Mouse (Mus musculus) heart, postnatal 36 days (tissue): ENCODE measurements around the gene Sugp2. TPM values are rescaled to one million over a fixed set of nuclear protein-coding genes. Genes with fewer than 3 reads are reported as not detected.

ENCODE experiments used
- DNase-seq, 2 experiments: peaks; one replicate each; pipeline ENCODE4 v3.0.0; 2021 to 2022
- intact Hi-C: fragments of 180-260 bp; cut with DNase I; formaldehyde crosslinking; loops from one replicate; pipeline ENCODE4 v1.15.1; 2025
- total RNA-seq, 2 experiments: library from RNA; stranded (reverse); gene quantifications; 2 replicates each; pipeline ENCODE4 v1.2.3; 2021

Sugp2 gene
- total RNA-seq, 2 experiments from 2014 or later, result 41.4 to 43.0 TPM

GRCm38 (mm10) chr8:70219107-70219684 is 14.8 kb upstream of the Sugp2 start:
- DNase-seq, result no peak
- intact Hi-C loops, result no loop called here

DNA sequence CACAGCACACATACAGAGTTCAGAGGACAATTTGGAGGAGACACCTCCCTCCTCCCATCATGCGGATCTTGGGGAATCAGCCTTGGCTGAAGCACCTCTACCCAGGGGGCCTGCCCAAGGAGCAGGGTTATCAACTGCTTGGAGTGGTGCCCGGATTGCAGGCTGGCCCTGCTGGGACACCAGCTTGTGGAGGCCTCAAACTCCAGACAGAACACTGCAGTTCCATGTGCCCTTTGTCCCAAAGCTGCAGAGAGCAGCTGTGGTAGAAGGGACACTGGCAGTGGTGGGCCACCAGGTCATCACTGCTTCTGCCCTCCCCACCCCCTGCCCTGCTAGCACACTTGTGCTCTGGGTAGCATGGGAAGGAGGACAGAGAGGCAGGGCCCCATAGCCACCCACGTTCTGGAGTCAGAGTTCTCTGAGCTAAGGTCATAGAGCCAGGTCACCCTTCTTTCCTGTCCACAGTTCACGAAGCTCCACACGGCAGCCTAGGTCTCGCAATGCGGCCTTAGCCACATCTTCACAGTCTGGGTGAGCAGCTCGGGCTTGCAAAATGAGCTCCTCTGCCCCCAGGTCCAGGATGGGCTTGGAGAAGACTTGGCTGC is 13.7 kb upstream of the Sugp2 start:
- intact Hi-C loops, result loop anchor here (5.0 kb wide), 1 partner anchor 303 kb away; no protein-coding TSS in a partner anchor
- peak in 1 of 2 experiments; percentile 43 for DNase-seq

DNA sequence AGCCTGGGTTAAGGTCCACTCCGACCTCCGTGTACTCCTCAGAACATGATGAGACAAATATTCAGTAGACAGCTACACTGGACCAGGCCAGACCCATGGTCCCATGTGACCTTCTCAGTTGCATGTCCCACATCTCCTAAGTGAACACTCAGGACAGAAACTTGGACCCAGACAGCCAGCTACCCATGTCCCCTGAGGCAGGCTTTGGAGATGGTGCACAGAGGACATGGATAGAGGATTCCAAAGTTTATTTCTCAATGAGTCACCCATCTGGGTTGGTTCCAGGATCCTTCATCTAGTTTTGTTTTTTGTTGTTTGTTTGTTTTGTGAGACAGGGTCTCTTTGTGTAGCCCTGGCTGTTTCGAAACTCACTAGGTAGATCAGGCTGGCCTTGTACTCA is 13.1 kb upstream of the Sugp2 start:
- intact Hi-C loops, result loop anchor here (5.0 kb wide), 1 partner anchor 304 kb away; no protein-coding TSS in a partner anchor
- DNase-seq, result no peak

- intact Hi-C loops, result loop anchor here (2.0 to 5.0 kb wide), 3 partner anchors 21 to 305 kb away; no protein-coding TSS in a partner anchor
- DNase-seq, result no peak
Measured at GRCm38 (mm10) chr8:70222041-70222440, 12.0 kb upstream of the Sugp2 start.

GRCm38 (mm10) chr8:70223341-70223740 is 10.7 kb upstream of the Sugp2 start:
- intact Hi-C loops, result loop anchor here (1.0 to 5.0 kb wide), 5 partner anchors 23 to 306 kb away; no protein-coding TSS in a partner anchor
- DNase-seq, result peak; percentile 53 to 61

DNA sequence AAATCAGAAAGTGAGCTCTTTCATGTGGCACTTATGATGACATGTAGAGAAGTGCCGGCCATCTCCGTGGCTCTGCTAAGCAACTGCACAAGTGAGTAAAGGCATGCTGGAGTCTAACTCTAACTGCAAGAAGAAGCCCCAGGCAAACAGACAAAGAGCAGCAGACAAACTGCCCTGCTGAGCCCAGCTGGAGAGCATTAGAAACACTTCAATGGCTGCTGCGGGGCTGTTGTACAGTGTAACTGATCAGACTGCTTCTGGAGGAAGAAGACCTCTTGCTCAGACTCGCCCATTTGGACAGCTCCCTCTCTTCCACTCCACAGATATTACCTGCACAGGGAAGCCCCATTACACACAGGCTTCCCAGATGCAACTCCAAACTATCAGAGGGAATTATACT is 6.0 kb upstream of the Sugp2 start:
- DNase-seq, result no peak
- intact Hi-C loops, result no loop called here

- no peak for DNase-seq
- intact Hi-C loops, result no loop called here
Measured at GRCm38 (mm10) chr8:70230837-70231236, 3.2 kb upstream of the Sugp2 start.

- DNase-seq, result no peak
- intact Hi-C loops, result no loop called here
Measured at GRCm38 (mm10) chr8:70233606-70234005, 420 bp upstream of the Sugp2 start.

DNA sequence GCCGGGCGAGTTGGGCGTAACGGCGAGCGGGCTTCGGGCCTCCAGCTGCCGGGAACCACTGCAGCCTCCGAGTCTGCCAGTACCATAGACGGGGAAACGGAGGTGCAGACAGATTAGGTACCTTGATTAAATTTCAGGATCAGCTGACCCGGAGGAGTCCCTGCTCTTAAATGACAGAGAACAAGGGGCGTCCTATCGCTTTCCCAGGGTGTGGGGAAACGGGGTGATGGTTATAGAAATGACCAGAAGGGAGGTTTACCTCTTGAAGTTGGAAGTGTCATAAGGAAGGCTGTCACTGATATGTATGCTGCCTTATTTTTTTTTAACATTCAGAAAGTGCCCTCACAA is 729 bp downstream of the Sugp2 start:
- intact Hi-C loops, result no loop called here
- no peak for DNase-seq

DNA sequence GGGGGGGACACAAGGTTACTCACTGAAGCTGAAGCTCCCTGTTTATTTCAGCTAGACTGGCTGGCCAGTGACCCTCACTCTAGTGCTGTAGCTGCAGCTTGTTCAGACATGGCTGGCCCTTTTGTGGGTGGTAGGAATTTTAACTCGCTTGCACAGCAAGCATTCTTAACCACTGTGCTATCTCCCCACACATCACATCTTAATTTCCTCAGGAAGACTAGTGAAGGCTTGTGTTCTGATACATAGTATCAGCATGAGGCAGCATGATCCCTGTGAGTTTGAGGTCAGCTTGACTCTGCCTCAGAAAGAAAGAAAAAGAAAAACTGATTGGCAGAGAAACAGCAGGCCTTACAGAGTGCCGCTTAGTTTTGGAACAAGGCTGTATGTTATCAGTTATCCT is 3.8 kb downstream of the Sugp2 start:
- no peak for DNase-seq
- intact Hi-C loops, result no loop called here

DNA sequence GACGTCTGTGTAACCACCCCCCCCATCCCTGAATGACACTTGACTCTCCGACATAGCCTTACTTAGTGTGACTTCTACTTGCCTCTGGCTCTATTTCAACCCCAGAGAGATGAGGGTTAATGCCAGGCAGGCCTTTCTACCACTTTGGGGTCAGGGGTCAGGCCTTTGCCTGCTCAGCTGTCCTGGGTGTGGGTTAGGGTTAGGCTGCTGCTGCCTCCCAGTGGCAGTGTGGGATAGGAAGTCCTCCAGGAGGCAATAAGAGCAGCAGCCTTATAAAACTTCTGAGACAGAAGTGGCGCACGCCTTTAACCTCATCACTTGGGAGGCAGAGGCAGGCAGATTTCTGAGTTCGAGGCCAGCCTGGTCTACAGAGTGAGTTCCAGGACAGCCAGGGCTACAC is 6.6 kb downstream of the Sugp2 start:
- intact Hi-C loops, result no loop called here
- no peak for DNase-seq

DNA sequence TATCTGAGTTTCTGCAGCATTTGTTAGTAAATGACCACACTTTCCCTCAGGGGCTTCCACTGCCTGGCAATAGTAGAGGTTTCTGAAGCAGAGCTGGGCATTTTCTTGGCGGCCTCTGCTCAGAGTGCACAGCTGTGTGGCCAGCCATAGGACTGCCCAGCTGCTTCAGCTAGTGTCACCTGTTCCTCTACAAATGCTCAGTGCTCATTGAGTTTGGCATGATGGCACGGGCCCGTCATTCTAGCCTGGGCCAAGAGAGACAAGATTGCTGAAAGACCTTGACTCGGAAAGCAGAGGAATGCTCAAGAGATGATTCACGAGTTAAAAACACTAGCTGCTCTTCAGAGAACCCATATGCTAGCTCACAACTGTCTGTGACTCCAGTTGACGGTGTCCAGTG is 12.6 kb downstream of the Sugp2 start:
- no peak for DNase-seq
- intact Hi-C loops, result no loop called here

GRCm38 (mm10) chr8:70247841-70248240 is 13.8 kb downstream of the Sugp2 start:
- intact Hi-C loops, result no loop called here
- DNase-seq, result no peak

- DNase-seq, result no peak
- intact Hi-C loops, result no loop called here
Measured at GRCm38 (mm10) chr8:70254628-70255027, 20.6 kb downstream of the Sugp2 start.

DNA sequence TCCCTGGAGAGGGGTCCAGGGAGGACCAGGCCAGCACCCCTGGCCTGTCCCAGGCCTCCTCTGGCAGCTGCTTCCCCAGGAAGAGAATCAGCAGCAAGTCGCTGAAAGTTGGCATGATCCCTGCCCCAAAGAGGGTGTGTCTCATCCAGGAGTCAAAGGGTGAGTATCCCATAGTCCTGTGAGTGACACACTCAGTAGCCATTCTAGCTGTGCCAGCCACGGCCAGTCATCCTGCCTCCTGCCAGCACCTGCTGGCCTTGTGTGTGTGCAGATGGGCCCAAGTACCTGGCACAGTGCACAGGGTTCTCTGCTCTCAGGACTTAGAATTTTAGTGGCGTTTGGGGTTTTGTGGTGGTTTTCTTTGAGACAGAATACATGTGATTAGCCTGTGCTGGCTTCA is 23.4 kb downstream of the Sugp2 start:
- no peak for DNase-seq
- intact Hi-C loops, result no loop called here

DNA sequence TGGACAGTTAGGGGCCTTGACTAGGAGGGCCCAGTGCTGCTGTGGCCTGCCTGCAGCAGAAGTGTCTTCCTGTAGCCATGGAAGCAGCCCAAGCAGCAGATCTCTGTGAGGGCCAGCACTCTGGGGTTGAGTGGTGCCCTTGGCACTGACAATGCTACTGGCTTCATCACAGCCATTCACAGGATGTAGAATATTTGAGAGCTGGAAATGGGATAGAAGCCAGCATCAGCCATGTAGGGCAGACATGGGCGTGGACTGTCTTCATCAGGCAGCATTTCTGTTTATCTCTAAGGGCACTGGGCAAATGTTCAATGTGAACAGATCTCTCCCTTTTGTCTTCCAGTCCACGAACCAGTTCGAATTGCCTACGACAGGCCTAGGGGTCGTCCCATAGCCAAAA is 24.6 kb downstream of the Sugp2 start:
- intact Hi-C loops, result no loop called here
- no peak for DNase-seq

- no peak for DNase-seq
- intact Hi-C loops, result no loop called here
Measured at GRCm38 (mm10) chr8:70259043-70259442, 25.0 kb downstream of the Sugp2 start.

DNA sequence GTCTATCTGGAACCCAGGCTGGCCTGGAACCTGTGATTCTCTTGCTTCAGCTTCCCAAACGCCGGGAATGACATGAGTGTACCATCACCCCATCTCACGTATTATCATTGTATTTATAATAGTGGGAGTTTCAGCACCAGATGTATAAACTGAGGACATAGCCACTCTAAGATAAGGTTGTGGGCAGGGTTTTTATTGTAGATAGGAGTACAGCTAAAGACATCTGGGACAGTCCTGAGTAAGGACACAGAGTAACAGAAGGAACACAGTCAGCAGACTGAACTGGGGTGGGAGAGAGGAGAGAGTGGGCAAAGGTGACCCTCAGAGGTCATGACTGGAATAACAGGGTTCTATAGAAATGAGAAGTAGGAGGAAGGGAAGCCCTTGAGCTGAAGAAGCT is 33.6 kb downstream of the Sugp2 start:
- DNase-seq, result no peak
- intact Hi-C loops, result no loop called here

- intact Hi-C loops, result no loop called here
- DNase-seq, result no peak
Measured at GRCm38 (mm10) chr8:70268311-70268710, 34.3 kb downstream of the Sugp2 start.

DNA sequence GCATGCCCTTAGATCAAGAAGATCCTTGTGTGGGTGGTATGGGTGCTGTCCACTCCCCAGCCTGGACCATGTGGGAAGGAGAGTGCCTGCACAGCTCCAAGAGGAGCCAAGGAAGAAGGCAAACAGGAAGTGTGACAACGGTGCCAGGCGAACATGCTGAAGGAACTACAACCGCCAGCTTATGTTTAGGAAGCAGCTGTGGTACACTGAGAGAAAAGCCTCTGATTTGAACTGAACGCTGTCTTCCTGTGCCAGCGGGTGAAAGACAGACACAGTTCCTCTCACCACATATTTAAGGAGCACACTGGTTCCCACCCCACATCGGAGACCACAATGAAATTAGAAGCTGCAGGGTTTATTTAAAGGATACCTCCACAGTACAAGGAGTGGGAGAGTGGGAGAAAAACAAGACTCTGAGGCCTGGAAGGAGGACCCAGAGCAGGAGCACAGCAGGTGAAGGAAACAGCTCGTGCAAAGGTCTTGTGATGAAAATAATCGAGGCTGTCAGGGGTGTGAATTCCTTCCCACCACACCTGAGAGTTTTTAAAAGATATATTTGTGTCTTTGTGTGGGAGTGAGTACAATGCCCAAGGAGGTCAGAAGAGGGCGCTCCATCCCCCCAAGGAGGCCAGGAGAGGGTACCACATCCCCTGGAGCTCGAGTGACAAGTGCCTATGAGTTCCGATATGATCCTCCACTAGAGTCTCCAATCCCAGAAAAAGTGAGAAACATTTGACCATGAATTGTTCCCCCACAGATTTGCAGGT is 35.0 kb downstream of the Sugp2 start:
- DNase-seq, result peak in 1 of 2 experiments; percentile 46

GRCm38 (mm10) chr8:70272949-70273348 is 38.9 kb downstream of the Sugp2 start:
- intact Hi-C loops, result no loop called here

More for the DNA sequence above, 35.0 kb downstream of the Sugp2 start:
- intact Hi-C loops, result no loop called here

DNA sequence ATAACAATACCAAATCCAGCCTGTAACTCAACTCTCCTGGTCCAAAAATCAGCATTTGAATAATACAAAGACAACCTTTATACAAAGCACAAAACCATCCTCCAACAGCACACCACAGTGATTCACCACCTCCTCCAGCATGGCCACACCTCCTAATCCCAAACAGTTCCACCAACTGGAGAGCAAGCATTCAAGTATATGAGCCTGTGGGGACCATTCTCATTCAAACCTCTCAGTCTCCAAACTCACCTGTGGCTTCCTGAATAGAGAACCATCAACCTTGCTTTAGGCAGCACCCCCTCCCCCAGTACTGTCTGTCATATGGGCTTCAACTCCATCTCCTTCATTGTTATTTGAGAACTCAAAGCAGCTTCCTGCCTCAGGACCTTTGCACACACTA is 40.3 kb downstream of the Sugp2 start:
- no peak for DNase-seq
- intact Hi-C loops, result no loop called here

More at GRCm38 (mm10) chr8:70272949-70273348, 38.9 kb downstream of the Sugp2 start:
- DNase-seq, result peak in 1 of 2 experiments; percentile 34
